Mouse (Mus musculus) embryonic facial prominence, embryonic 15.5 days (tissue): Measurements from ENCODE around the gene Bhmt2. TPM values are rescaled to one million over a fixed set of nuclear protein-coding genes. Genes with fewer than 3 reads are reported as not detected.

Experiments used
- ATAC-seq: fragments of 200-750 bp; cut with Nextera tagmentation; 2 replicates; pipeline ENCODE4 v1.8.0; 2017; ENCODE audit warnings: low read depth, moderate TSS enrichment; ENCODE audit not compliant: insufficient number of reproducible peaks, low FRiP score, low TSS enrichment
- H3K27ac ChIP-seq: fragments of 300-500 bp; sonication (generic); replicated peaks from 2 replicates; pipeline ENCODE4 v1.5.1; 2015; ENCODE audit warnings: mild to moderate bottlenecking, inconsistent platforms
- H3K27me3 ChIP-seq: fragments of 300-500 bp; sonication (generic); 2 replicates; pipeline ENCODE4 v1.6.1; 2015; ENCODE audit warnings: inconsistent platforms
- H3K36me3 ChIP-seq: fragments of 300-500 bp; sonication (generic); 2 replicates; pipeline ENCODE4 v1.6.1; 2015; ENCODE audit warnings: mild to moderate bottlenecking, inconsistent platforms
- H3K4me1 ChIP-seq: fragments of 300-500 bp; sonication (generic); 2 replicates; pipeline ENCODE4 v1.6.1; 2015; ENCODE audit warnings: inconsistent platforms
- H3K4me2 ChIP-seq: fragments of 300-500 bp; sonication (generic); replicated peaks from 2 replicates; pipeline ENCODE4 v1.6.1; 2015; ENCODE audit warnings: mild to moderate bottlenecking, inconsistent platforms
- H3K4me3 ChIP-seq: fragments of 300-500 bp; sonication (generic); replicated peaks from 2 replicates; pipeline ENCODE4 v1.5.1; 2015; ENCODE audit warnings: mild to moderate bottlenecking, inconsistent platforms
- H3K9ac ChIP-seq: fragments of 300-500 bp; sonication (generic); 2 replicates; pipeline ENCODE4 v1.6.1; 2015; ENCODE audit warnings: inconsistent platforms
- H3K9me3 ChIP-seq: fragments of 300-500 bp; sonication (generic); replicated peaks from 2 replicates; pipeline ENCODE4 v1.6.1; 2016; ENCODE audit warnings: inconsistent platforms
- whole genome bisulfite sequencing: fragments of 180-500 bp; shearing (Covaris S2); methylation state at CpG from one replicate; pipeline ENCODE4 v1.1.7; 2015; 5-methylcytosine and 5-hydroxymethylcytosine counted together
- polyA plus RNA-seq: library from polyadenylated mRNA; unstranded; fragments of >200 nt; fragmentation: Nextera tagmentation; extraction: Ambion mirVana; gene quantifications from 2 replicates; pipeline ENCODE4 v1.2.1, GENCODE M21; 2015

Bhmt2 gene
- not detected in 2 replicates for polyA plus RNA-seq

GRCm38 (mm10) chr13:93674131-93674561 is at the start of gene Bhmt2, which contains the start of gene Dmgdh:
Gene Bhmt2, minus strand, starts transcription at chr13:93674302.
Gene Dmgdh, plus strand, starts transcription at chr13:93674433.
- 0 out of 2 replicates have a peak, but pooled peaks cover 5% of the 10 kb centered on the region for H3K4me1 ChIP-seq
- no peak within 1 kb of the TSS for H3K27ac ChIP-seq
- 6% methylated on average over 31 of the region's 31 CpGs for WGBS
- no peak for ATAC-seq
- H3K36me3 ChIP-seq, result no peaks in the 10 kb centered on the region
- H3K9me3 ChIP-seq, result no peaks in the 10 kb centered on the region
- H3K4me3 ChIP-seq, result peak within 1 kb of the TSS; percentile 16
- H3K27me3 ChIP-seq, result peaks cover 10% of the 10 kb centered on the region
- H3K4me2 ChIP-seq, result peak within 1 kb of the TSS; percentile 39
- H3K9ac ChIP-seq, result no peak within 1 kb of the TSS

- ATAC-seq, result no peak
Measured at GRCm38 (mm10) chr13:93723455-93723854, 49.4 kb upstream of the Bhmt2 start.

GRCm38 (mm10) chr13:93721916-93722315 is 47.8 kb upstream of the Bhmt2 start:
- H3K27me3 ChIP-seq, result no peaks in the 10 kb centered on the region
- WGBS, result 81% methylated on average over 4 of the region's 4 CpGs

More at GRCm38 (mm10) chr13:93723455-93723854, 49.4 kb upstream of the Bhmt2 start:
- Histone ChIP-seq H3K4me1 (no peaks in the 10 kb centered on the region), H3K27me3 (no peaks in the 10 kb centered on the region), H3K9me3 (no peaks in the 10 kb centered on the region), H3K36me3 (no peaks in the 10 kb centered on the region), H3K9ac (no peak overlapping the region), H3K4me2 (no peak overlapping the region), H3K4me3 (no peak overlapping the region), H3K27ac (no peak overlapping the region)
- WGBS, result 87% methylated on average over 3 of the region's 3 CpGs

DNA sequence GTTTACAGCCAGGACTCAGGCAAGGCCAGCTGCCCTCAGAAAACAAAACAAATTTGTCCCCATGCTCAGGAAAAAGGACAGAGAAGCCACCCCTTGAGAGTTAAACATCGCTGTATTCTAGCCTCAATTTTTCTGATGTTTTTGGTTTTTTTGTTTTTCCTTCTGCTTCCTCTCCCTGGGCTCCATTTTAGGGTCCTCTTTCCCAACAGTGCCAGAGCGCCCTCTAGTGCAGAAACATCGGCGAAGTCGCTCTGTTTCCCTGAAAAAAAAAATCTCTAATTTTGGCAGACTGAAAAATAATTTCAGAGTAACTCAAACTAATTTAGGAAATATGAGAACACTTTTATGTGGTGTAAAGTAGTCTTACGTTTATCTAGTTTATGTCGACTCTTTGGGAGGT is 44.8 kb upstream of the Bhmt2 start:
- 0 out of 2 replicates have a peak overlapping the region, but pooled peaks have one; percentile 6 for H3K4me2 ChIP-seq
- no peak overlapping the region for H3K4me3 ChIP-seq
- WGBS, result 4% methylated on average over 7 of the region's 7 CpGs
- H3K9ac ChIP-seq, result no peak overlapping the region
- H3K36me3 ChIP-seq, result no peaks in the 10 kb centered on the region
- no peaks in the 10 kb centered on the region for H3K27me3 ChIP-seq
- no peaks in the 10 kb centered on the region for H3K4me1 ChIP-seq
- no peaks in the 10 kb centered on the region for H3K9me3 ChIP-seq
- no peak overlapping the region for H3K27ac ChIP-seq
- ATAC-seq, result no peak

More at GRCm38 (mm10) chr13:93721916-93722315, 47.8 kb upstream of the Bhmt2 start:
- H3K4me1 ChIP-seq, result no peaks in the 10 kb centered on the region
- H3K9ac ChIP-seq, result no peak overlapping the region
- H3K27ac ChIP-seq, result no peak overlapping the region
- no peak for ATAC-seq
- H3K4me3 ChIP-seq, result no peak overlapping the region
- no peaks in the 10 kb centered on the region for H3K9me3 ChIP-seq
- no peaks in the 10 kb centered on the region for H3K36me3 ChIP-seq
- no peak overlapping the region for H3K4me2 ChIP-seq

GRCm38 (mm10) chr13:93717113-93717512 is 43.0 kb upstream of the Bhmt2 start:
- Histone ChIP-seq H3K9ac (no peak overlapping the region), H3K4me1 (no peaks in the 10 kb centered on the region), H3K9me3 (no peaks in the 10 kb centered on the region), H3K27ac (no peak overlapping the region), H3K4me3 (no peak overlapping the region), H3K27me3 (no peaks in the 10 kb centered on the region), H3K36me3 (no peaks in the 10 kb centered on the region), H3K4me2 (no peak overlapping the region)
- ATAC-seq, result no peak
- 31% methylated on average over 7 of the region's 7 CpGs for WGBS

DNA sequence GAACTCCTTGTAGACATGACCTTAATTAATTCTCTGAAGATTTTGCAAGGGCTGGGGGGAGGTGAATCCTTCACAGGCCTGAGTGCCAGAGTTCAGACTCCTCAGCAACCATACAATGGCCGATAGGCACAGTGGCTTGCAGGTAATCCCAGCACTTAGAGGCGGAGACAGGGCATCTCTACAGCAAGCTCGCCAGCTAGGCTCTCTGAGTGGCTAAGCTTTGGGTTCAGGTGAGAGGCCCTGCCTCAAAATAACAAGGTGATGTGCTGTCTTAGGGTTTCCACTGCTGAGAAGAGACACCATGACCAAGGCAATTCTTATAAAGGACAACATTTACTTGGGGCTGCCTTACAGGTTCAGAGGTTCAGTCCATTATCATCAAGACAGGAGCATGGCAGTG is 39.7 kb upstream of the Bhmt2 start:
- 88% methylated on average over 3 of the region's 3 CpGs for WGBS
- no peak overlapping the region for H3K4me2 ChIP-seq
- H3K27ac ChIP-seq, result no peak overlapping the region
- no peaks in the 10 kb centered on the region for H3K9me3 ChIP-seq
- no peak overlapping the region for H3K9ac ChIP-seq
- H3K4me3 ChIP-seq, result no peak overlapping the region
- no peaks in the 10 kb centered on the region for H3K4me1 ChIP-seq
- no peaks in the 10 kb centered on the region for H3K36me3 ChIP-seq
- no peak for ATAC-seq
- no peaks in the 10 kb centered on the region for H3K27me3 ChIP-seq

DNA sequence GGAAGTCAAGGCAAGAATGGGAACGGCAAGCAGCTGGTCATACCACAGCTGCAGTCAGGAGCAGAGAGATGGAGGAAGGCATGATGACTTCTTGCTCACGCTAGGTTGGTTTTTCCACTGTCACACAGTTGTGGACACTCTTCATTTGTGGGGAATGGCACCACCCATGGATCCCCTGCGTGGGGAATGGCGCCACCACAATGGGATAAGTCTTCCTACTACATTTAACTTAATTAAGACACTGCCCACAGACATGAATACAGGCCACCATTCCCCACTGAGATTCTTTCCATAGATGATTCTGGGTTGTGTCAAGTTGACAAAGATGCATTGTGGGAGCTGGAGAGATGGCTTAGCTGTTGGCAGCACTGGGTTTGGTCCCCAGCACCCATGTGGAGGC is 38.3 kb upstream of the Bhmt2 start:
- no peaks in the 10 kb centered on the region for H3K27me3 ChIP-seq
- H3K36me3 ChIP-seq, result no peaks in the 10 kb centered on the region
- no peaks in the 10 kb centered on the region for H3K9me3 ChIP-seq
- 87% methylated on average over 4 of the region's 4 CpGs for WGBS
- H3K4me2 ChIP-seq, result no peak overlapping the region
- H3K27ac ChIP-seq, result no peak overlapping the region
- no peak for ATAC-seq
- H3K4me3 ChIP-seq, result no peak overlapping the region
- no peaks in the 10 kb centered on the region for H3K4me1 ChIP-seq
- H3K9ac ChIP-seq, result no peak overlapping the region

DNA sequence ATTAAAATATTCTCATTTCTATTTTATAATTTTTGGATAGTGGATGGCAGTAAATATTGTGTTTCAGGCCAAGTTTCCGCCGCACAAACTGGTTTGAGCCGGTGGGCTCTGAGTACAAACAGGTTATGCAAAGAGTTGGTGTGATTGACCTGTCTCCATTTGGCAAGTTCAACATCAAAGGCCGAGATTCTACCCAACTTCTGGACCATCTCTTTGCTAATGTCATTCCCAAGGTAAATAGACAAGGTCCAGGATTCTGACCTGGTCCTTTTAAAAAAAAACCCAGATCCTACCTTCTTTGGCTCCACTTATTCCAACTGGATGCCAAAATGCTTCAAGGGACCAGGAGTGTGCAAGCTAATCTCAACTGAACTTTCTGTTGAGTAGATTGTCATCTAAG is 37.1 kb upstream of the Bhmt2 start:
- Histone ChIP-seq H3K4me1 (no peaks in the 10 kb centered on the region), H3K36me3 (no peaks in the 10 kb centered on the region), H3K9me3 (no peaks in the 10 kb centered on the region), H3K9ac (no peak overlapping the region), H3K4me2 (no peak overlapping the region), H3K27ac (no peak overlapping the region), H3K4me3 (no peak overlapping the region), H3K27me3 (no peaks in the 10 kb centered on the region)
- 81% methylated on average over 4 of the region's 4 CpGs for WGBS
- ATAC-seq, result no peak

- WGBS, result 78% methylated on average over 4 of the region's 4 CpGs
- no peaks in the 10 kb centered on the region for H3K4me1 ChIP-seq
- no peak for ATAC-seq
- H3K4me3 ChIP-seq, result no peak overlapping the region
- no peaks in the 10 kb centered on the region for H3K9me3 ChIP-seq
- H3K4me2 ChIP-seq, result no peak overlapping the region
- no peaks in the 10 kb centered on the region for H3K36me3 ChIP-seq
- H3K27ac ChIP-seq, result no peak overlapping the region
- H3K27me3 ChIP-seq, result no peaks in the 10 kb centered on the region
- no peak overlapping the region for H3K9ac ChIP-seq
Measured at GRCm38 (mm10) chr13:93710325-93710724, 36.2 kb upstream of the Bhmt2 start.

GRCm38 (mm10) chr13:93707271-93707670 is 33.2 kb upstream of the Bhmt2 start:
- 73% methylated on average over 4 of the region's 4 CpGs for WGBS
- H3K9ac ChIP-seq, result no peak overlapping the region
- H3K9me3 ChIP-seq, result no peaks in the 10 kb centered on the region
- no peak for ATAC-seq
- no peaks in the 10 kb centered on the region for H3K4me1 ChIP-seq
- H3K27me3 ChIP-seq, result no peaks in the 10 kb centered on the region
- no peak overlapping the region for H3K4me2 ChIP-seq
- no peak overlapping the region for H3K27ac ChIP-seq
- no peaks in the 10 kb centered on the region for H3K36me3 ChIP-seq
- H3K4me3 ChIP-seq, result no peak overlapping the region

- ATAC-seq, result no peak
- Histone ChIP-seq H3K36me3 (no peaks in the 10 kb centered on the region), H3K4me1 (no peaks in the 10 kb centered on the region), H3K4me2 (no peak overlapping the region), H3K9ac (no peak overlapping the region), H3K27ac (no peak overlapping the region), H3K27me3 (no peaks in the 10 kb centered on the region), H3K4me3 (no peak overlapping the region), H3K9me3 (no peaks in the 10 kb centered on the region)
- 58% methylated on average over 4 of the region's 4 CpGs for WGBS
Measured at GRCm38 (mm10) chr13:93705697-93706096, 31.6 kb upstream of the Bhmt2 start.

- Histone ChIP-seq H3K27me3 (no peaks in the 10 kb centered on the region), H3K4me2 (no peak overlapping the region), H3K9me3 (no peaks in the 10 kb centered on the region), H3K4me3 (no peak overlapping the region), H3K36me3 (no peaks in the 10 kb centered on the region), H3K4me1 (no peaks in the 10 kb centered on the region), H3K27ac (no peak overlapping the region), H3K9ac (no peak overlapping the region)
- 70% methylated on average over 6 of the region's 6 CpGs for WGBS
- ATAC-seq, result no peak
Measured at GRCm38 (mm10) chr13:93698866-93699265, 24.8 kb upstream of the Bhmt2 start.
